Mouse (Mus musculus): ENCODE data around the gene Ece1.
A peak's percentile ranks its signal among the peaks of the same experiment; 100 is the strongest.
"Not testable (repeated sequence)": the region's sequence is repeated elsewhere in the genome, so short reads cannot be mapped to it uniquely, and the experiment has no call there.

Ece1 gene

DNA sequence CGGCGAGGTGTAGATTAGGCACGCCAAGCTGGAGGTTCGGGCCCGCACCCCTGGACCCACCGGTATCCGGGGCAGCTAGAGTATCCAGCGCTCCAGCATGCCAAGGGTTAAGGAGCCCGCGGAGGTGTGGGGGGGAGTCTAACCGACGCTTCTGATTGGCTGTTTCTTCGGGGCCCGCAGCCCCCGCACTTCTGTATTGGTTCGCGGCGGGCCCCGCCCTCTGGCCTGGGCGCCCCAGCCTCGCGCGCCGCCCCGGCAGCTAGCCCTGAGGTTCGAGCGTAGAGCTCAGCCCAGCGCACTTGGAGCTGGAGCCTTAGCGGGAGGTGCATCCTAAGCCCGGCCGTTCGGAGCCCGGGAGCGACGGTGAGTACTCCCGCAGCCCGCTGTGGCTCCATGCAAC is at the start of gene Ece1:
Gene Ece1 (plus strand): TSS at position 219 of the 400 bp plus-strand sequence.
- peak; percentile 91 for DNase-seq

GRCm38 (mm10) chr4:137812946-137813708 is 48.9 kb upstream of the Ece1 start:
- no peak for DNase-seq

GRCm38 (mm10) chr4:137814140-137814539 is 47.9 kb upstream of the Ece1 start:
- no peak for DNase-seq

- DNase-seq: no peak
These were observed 46.6 kb upstream of the Ece1 start for GRCm38 (mm10) chr4:137815473-137815872.

DNA sequence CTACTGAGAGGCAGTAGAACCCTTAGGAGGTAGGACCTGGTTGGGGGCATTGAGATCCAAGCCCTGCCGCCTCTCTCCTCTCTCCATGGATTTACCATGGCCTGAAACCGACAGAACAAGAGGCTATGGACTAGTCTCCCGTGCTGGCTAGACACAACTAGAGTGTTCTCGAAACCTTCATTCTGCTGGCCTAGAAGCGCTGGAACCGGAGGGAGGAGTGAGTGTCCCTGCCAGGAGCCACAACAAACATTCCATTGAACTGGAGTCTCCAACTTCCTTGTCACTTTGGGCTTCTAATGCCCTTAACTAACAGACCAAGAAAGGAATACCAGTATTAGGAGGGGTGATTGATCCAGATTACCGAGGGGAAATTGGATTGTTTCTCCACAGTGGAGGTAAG is 45.8 kb upstream of the Ece1 start:
- DNase-seq: no peak

DNA sequence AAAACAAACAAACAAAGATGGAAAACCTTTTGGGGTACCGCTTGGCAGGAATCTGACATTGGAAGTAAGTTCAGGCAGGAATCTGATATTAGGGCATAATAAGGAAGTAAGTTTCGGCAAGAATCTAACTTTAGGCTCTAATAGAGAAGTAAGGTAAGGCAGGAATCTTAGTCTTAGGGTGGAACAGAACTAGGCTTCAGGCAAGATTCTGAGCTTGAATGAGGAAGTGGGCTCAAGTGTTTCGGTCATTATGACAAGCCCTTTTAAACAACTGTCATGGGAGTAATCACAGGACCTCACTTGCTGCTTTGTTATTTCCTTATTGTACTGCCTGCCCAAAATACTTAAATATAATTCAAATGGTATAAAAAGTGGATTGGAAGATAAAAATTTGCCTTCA is 43.7 kb upstream of the Ece1 start:
- no peak for DNase-seq

- DNase-seq: no peak
These were observed 42.5 kb upstream of the Ece1 start for GRCm38 (mm10) chr4:137819487-137819886.

DNA sequence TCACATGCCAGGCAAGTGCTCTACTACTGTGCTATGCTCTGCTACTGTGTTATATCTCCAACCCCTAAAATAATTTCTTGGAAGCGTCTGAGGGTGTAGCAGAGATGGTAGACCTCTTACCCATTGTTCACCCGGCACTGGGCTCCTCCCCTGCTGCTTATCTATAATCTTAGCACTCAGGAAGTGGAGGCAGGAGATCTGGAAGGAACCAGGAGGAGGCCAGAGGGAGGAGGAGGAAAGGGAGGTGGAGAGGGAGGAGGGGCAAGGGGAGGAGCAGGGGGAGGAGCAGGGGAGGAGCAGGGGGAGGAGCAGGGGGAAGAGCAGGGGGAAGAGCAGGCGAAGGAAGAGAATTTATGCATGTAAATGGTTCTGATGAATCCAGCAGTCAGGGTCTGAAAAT is 41.3 kb upstream of the Ece1 start:
- DNase-seq: no peak

DNA sequence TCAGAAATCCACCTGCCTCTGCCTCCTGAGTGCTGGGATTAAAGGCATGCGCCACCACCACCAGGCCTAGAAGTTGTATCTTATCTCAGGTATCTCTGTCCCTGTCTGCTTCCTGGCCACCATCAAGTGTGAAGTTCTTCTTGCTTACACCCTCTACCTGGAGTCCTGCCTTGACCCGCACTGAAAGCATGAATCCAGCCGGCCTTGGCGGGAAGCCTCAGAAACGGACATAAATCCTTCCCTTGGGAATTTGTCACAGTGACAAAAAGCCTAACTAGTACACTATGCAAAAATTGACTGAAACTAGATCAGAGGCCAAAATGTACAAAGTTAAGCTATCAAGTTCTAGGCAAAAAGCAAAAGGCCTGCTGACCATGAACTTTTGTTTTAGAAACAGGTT is 39.5 kb upstream of the Ece1 start:
- DNase-seq: no peak

GRCm38 (mm10) chr4:137823542-137823941 is 38.5 kb upstream of the Ece1 start:
- DNase-seq: no peak

DNA sequence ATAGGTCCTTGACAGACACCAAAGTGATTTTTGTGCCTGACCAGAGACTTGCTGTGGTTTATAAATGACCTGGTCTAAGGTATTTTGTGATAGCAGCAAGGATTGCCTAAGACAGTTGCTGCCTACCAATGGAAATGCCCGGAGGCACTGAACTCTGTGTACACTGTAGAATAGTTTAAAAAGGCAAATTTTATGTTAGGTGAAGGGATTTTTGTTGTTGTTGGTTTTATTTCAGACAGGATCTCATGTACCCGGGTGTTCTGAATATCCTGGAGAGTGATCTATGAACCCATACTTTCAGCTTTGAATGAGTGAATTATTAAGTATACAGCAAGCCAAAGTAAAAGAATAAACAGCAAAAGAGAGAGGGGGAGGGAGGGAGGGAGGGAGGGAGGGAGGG is 37.2 kb upstream of the Ece1 start:
- no peak for DNase-seq

DNA sequence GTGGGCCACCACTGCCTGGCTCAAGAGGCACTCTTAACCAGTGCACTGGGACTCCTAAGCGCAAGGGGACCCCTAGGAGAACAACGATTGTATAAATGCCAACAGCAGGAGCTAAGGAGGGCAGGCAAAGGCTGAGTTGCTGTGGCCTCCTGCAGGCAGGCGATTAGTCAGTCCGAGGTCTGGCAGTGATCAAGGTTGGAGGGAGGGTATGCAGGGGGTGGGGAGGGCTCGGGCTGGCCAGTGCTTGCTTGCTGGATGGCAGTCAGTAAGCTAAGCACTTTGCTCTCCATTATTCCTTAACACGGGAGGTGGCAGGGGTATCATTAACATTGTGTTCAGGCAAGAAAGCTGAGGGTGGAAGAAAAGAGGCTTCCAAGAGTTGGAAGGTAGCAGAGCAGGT is 31.7 kb upstream of the Ece1 start:
- DNase-seq: no peak

GRCm38 (mm10) chr4:137831598-137831997 is 30.4 kb upstream of the Ece1 start:
- no peak for DNase-seq

DNA sequence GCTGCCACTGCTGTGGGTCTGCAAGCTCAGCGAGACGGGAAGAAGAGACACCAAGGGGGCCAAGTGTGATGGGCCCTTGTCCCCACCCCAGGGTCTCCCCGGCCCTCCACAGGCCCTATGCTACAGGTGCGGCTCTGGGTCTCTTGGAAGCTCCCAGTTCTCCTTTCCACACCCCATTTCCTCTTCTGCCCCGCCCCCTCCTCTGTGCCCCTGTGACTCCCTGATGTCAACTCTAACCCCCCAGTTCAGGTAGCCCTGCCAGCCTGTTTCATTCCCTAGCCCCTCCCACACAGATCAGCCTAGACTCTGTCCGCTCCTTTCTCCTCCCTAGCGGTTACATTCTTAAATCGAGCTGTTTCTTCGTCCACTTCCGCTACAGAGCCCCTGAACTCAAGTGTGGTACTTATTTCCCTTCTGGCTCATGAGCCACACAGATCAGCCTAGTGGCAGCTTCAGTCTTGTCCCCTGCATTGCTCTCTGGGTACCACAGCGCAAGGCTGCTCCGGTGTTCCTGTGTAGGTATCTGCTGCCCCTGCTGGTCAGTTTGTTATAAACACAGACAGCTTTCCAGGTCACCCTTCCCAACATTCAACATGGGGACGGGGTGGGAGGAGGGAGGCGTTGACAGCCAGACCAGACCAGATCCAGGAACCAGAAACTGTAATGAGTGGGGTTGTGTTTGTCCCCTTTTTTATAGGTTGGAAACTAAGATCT is 26.3 kb upstream of the Ece1 start:
- DNase-seq: peak; percentile 86

DNA sequence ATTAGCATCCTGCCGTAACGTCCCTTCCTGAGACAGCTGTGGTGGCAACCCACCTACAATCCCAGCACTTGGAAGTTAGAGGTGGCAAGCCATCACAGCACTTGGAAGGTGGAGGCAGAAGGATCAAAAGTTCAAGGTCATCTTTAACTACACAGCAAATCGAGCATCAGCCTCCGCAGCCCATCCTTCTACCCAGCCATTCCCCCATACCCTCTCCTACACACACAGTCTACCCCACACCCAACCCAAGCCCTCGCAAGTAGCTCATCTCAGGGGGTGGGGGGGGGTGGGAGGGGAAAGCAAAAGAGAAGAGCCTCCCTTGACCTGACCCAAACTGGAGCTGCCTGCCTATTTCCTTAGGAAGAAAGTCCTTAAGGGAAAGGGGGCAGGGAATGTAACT is 25.3 kb upstream of the Ece1 start:
- DNase-seq: no peak

DNA sequence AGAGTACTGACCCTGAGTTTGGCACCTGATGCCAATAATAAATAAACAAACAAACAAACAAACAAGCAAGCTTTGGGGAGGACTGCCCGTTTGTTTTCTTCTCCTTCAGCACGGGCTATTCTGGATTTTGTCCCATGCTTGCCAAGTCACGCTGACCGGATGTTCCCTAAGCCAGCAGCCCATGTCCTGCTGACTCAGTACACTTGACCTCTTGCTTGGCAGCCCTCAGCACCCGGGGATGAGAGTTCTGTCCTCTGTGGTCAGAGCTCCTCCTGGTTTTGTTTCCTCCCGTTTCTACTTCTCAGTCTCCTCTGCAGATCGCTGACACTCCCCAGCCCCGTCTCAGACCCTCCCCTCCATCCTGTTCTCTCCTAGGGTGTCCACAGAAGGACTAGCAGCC is 24.2 kb upstream of the Ece1 start:
- DNase-seq: no peak

GRCm38 (mm10) chr4:137838791-137839190 is 23.2 kb upstream of the Ece1 start:
- DNase-seq: no peak

- DNase-seq: no peak
These were observed 22.6 kb upstream of the Ece1 start for GRCm38 (mm10) chr4:137839452-137839851.

- DNase-seq: peak; percentile 75
These were observed 17.4 kb upstream of the Ece1 start for GRCm38 (mm10) chr4:137844656-137845055.

DNA sequence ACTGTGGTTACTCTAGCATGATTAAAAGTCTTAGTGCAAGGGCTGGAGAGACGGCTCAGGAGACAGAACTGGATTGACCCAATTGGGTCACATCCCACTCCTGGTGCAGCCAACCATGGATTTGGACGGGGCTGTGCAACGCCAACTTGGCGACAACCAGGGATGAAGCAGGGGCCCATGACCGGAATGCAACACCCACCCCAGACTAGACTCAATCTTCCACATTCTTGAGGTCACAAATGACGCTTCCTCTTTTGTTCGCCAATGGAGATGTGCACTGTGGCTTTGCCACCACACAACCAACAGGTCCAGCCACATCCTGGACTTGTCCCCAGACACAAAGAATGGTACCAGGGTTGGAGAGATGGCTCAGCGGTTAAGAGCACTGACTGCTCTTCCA is 14.4 kb upstream of the Ece1 start:
- not testable (repeated sequence) for DNase-seq

DNA sequence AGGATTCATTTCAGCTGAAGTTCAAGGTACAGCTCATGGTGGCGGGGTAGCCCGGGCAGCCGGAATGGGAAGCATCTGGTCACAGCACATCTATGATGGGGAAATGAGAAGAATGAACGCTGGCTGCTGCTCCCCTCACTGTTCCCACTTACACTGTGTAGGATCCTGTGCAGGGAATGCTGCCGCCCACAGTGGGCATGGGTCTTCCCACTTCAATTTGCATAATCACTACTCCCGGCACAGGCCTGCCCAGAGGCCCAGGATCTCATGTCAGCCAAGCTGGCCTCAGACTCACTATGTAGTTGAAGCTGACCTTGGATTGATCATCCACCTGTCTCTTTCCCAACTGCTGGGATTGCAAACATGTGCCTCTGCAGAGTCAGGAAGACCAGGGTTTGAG is 11.9 kb upstream of the Ece1 start:
- no peak for DNase-seq

DNA sequence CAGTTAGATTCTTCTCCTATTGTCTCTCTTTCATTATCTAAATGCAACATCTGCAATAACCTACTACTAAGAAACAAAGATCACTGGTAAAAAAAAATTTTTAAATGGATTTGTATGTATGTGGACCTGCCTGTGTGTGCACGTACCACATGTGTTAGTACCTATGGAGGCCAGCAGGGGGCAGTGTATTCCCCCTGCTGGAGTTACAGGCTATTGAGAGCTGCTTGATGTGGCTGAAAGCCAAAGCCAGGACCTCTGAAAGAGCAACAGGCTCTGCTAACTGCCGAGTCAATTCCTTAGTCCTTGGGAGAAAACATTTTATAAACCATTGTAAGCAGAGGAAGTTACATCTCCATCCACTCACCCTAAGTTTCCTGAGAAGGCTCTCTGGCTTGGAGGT is 10.6 kb upstream of the Ece1 start:
- DNase-seq: no peak

- no peak for DNase-seq
These were observed 8.2 kb upstream of the Ece1 start for GRCm38 (mm10) chr4:137853822-137854221.

- DNase-seq: no peak
These were observed 6.2 kb upstream of the Ece1 start for GRCm38 (mm10) chr4:137855741-137856341.
